ENCODE assay signal across 8 mouse cellular contexts in genomic region chr6:113342297-113342696, GRCm38 (mm10). TPM values are rescaled to one million over a fixed set of nuclear protein-coding genes. Genes with fewer than 3 reads are reported as not detected.
DNase-seq lines count a peak whose midpoint lies in the region; ATAC-seq and TF ChIP-seq lines count a peak whose summit lies in the region.

No protein-coding gene starts in this region.

- H3K36me3 ChIP-seq in forebrain, embryonic 12.5 days (replicated peaks) = peaks cover 19% of the 10 kb centered on the region; the same call in 1 of the 2 replicates
- H3K36me3 ChIP-seq in forebrain, embryonic 10.5 days (replicated peaks) = peaks cover 16% of the 10 kb centered on the region
- H3K36me3 ChIP-seq in lung, embryonic 14.5 days (ENCODE audit: insufficient read depth) = peaks cover 32% of the 10 kb centered on the region
- peaks cover 31% of the 10 kb centered on the region for H3K36me3 ChIP-seq in intestine, embryonic 14.5 days (ENCODE audit: control insufficient read depth, insufficient read depth, low read length)
- H3K36me3 ChIP-seq in neural tube, embryonic 13.5 days = peaks cover 31% of the 10 kb centered on the region

- H3K9ac ChIP-seq in forebrain, embryonic 12.5 days = no peak overlapping the region
- peak overlapping the region; percentile 76 for H3K9ac ChIP-seq in lung, embryonic 14.5 days
- H3K9ac ChIP-seq in intestine, embryonic 14.5 days (ENCODE audit: low read length) = no peak overlapping the region
- H3K9ac ChIP-seq in neural tube, embryonic 13.5 days = peak overlapping the region; percentile 78

- H3K27ac ChIP-seq in forebrain, embryonic 12.5 days = no peak overlapping the region
- H3K27ac ChIP-seq in forebrain, embryonic 10.5 days = no peak overlapping the region
- peak overlapping the region; percentile 32; the same call in 1 of the 2 replicates for H3K27ac ChIP-seq in lung, embryonic 14.5 days (ENCODE audit: low read depth)
- H3K27ac ChIP-seq in intestine, embryonic 14.5 days (ENCODE audit: low read depth) = no peak overlapping the region
- no peak overlapping the region for H3K27ac ChIP-seq in neural tube, embryonic 13.5 days (replicated peaks)

- DNase-seq in forebrain, embryonic 10.5 days (ENCODE audit: extremely low spot score, low spot score) = no peak
- peak; percentile 59 for DNase-seq in lung, embryonic 14.5 days
- DNase-seq in lung, adult 18-20 months = no peak
- no peak for DNase-seq in intestine, embryonic 14.5 days (ENCODE audit: low spot score)
- no peak for DNase-seq in testis, postnatal 14 days (ENCODE audit: low spot score)
- no peak for DNase-seq in thymus, adult 18-20 months

- peaks cover 21% of the 10 kb centered on the region for H3K4me1 ChIP-seq in forebrain, embryonic 12.5 days
- peaks cover 29% of the 10 kb centered on the region for H3K4me1 ChIP-seq in forebrain, embryonic 10.5 days
- peaks cover 16% of the 10 kb centered on the region for H3K4me1 ChIP-seq in lung, embryonic 14.5 days (ENCODE audit: insufficient read depth)
- peaks cover 15% of the 10 kb centered on the region; the same call in 1 of the 2 replicates for H3K4me1 ChIP-seq in intestine, embryonic 14.5 days (replicated peaks; ENCODE audit: control insufficient read depth, insufficient read depth, low read length)
- peaks cover 32% of the 10 kb centered on the region for H3K4me1 ChIP-seq in neural tube, embryonic 13.5 days (replicated peaks)

- peaks cover 6% of the 10 kb centered on the region; the same call in 1 of the 2 replicates for H3K27me3 ChIP-seq in forebrain, embryonic 12.5 days
- 0 out of 2 replicates have a peak, but pooled peaks cover 10% of the 10 kb centered on the region for H3K27me3 ChIP-seq in forebrain, embryonic 10.5 days (ENCODE audit: poor library complexity, severe bottlenecking)
- no peaks in the 10 kb centered on the region for H3K27me3 ChIP-seq in lung, embryonic 14.5 days (ENCODE audit: insufficient read depth, low read length)
- no peaks in the 10 kb centered on the region for H3K27me3 ChIP-seq in intestine, embryonic 14.5 days (replicated peaks; ENCODE audit: control insufficient read depth, insufficient read depth, low read length)
- no peaks in the 10 kb centered on the region for H3K27me3 ChIP-seq in neural tube, embryonic 13.5 days

- peak overlapping the region; percentile 83; the same call in 1 of the 2 replicates for H3K4me2 ChIP-seq in forebrain, embryonic 12.5 days
- peak overlapping the region; percentile 65 for H3K4me2 ChIP-seq in lung, embryonic 14.5 days
- peak overlapping the region; percentile 71 for H3K4me2 ChIP-seq in intestine, embryonic 14.5 days (ENCODE audit: low read length)
- peak overlapping the region; percentile 68 for H3K4me2 ChIP-seq in neural tube, embryonic 13.5 days

- no peak for TF ChIP-seq CTCF in lung, embryonic 14.5 days (IDR thresholded peaks at IDR 0.05; ENCODE audit: low read depth)

- H3K9me3 ChIP-seq in forebrain, embryonic 12.5 days = no peaks in the 10 kb centered on the region
- no peaks in the 10 kb centered on the region for H3K9me3 ChIP-seq in forebrain, embryonic 10.5 days
- H3K9me3 ChIP-seq in lung, embryonic 14.5 days (ENCODE audit: low read depth, low read length) = no peaks in the 10 kb centered on the region
- no peaks in the 10 kb centered on the region for H3K9me3 ChIP-seq in intestine, embryonic 14.5 days (ENCODE audit: control insufficient read depth, low read length)
- no peaks in the 10 kb centered on the region for H3K9me3 ChIP-seq in neural tube, embryonic 13.5 days

- no peak overlapping the region for H3K4me3 ChIP-seq in forebrain, embryonic 12.5 days (replicated peaks)
- no peak overlapping the region for H3K4me3 ChIP-seq in forebrain, embryonic 10.5 days
- peak overlapping the region; percentile 59; the same call in 1 of the 2 replicates for H3K4me3 ChIP-seq in lung, embryonic 14.5 days (ENCODE audit: low read depth, low read length)
- H3K4me3 ChIP-seq in intestine, embryonic 14.5 days (ENCODE audit: low read depth, low read length) = peak overlapping the region; percentile 12; the same call in 1 of the 2 replicates
- peak overlapping the region; percentile 51 for H3K4me3 ChIP-seq in neural tube, embryonic 13.5 days

- 42% methylated on average over 5 of the region's 7 CpGs for WGBS in forebrain, embryonic 12.5 days
- 58% methylated on average over 5 of the region's 7 CpGs for WGBS in forebrain, embryonic 10.5 days
- 12% methylated on average over 5 of the region's 7 CpGs for WGBS in lung, embryonic 14.5 days
- 30% methylated on average over 4 of the region's 7 CpGs for WGBS in intestine, embryonic 14.5 days
- WGBS in neural tube, embryonic 13.5 days = 43% methylated on average over 4 of the region's 7 CpGs

- ATAC-seq in forebrain, embryonic 12.5 days (ENCODE audit: low FRiP score) = no peak
- ATAC-seq in lung, embryonic 14.5 days (ENCODE audit: insufficient read depth) = no peak
- no peak for ATAC-seq in intestine, embryonic 14.5 days (replicated peaks; ENCODE audit: low FRiP score, low TSS enrichment, low read depth)
- no peak for ATAC-seq in neural tube, embryonic 13.5 days (ENCODE audit: low read depth)

RNA-seq across cellular contexts. Expression of gene Camk1, which starts 1.5 kb away (rescaled TPM):
- 57.9 and 59.1 TPM in 2 replicates for polyA plus RNA-seq in forebrain, embryonic 12.5 days (2016; fragmentation: Nextera tagmentation; extraction: Ambion mirVana)
- 33.8 and 37.4 TPM in 2 replicates for polyA plus RNA-seq in forebrain, embryonic 10.5 days (2016; fragmentation: Nextera tagmentation; extraction: Ambion mirVana)
- 109 and 110 TPM in 2 replicates for polyA plus RNA-seq in lung, embryonic 14.5 days (2014; fragmentation: Nextera tagmentation; extraction: Ambion mirVana)
- polyA plus RNA-seq in intestine, embryonic 14.5 days (2014; fragmentation: Nextera tagmentation; extraction: Ambion mirVana) = 94.8 and 101 TPM in 2 replicates
- polyA plus RNA-seq in neural tube, embryonic 13.5 days (2015; fragmentation: Nextera tagmentation; extraction: Ambion mirVana) = 76.4 and 78.0 TPM in 2 replicates

RNA-seq across cellular contexts. Expression of gene Ogg1, which starts 15.5 kb away (rescaled TPM):
- 13.6 and 13.7 TPM in 2 replicates for polyA plus RNA-seq in forebrain, embryonic 12.5 days (2016; fragmentation: Nextera tagmentation; extraction: Ambion mirVana)
- 18.3 and 18.8 TPM in 2 replicates for polyA plus RNA-seq in forebrain, embryonic 10.5 days (2016; fragmentation: Nextera tagmentation; extraction: Ambion mirVana)
- 16.9 and 17.7 TPM in 2 replicates for polyA plus RNA-seq in lung, embryonic 14.5 days (2014; fragmentation: Nextera tagmentation; extraction: Ambion mirVana)
- polyA plus RNA-seq in intestine, embryonic 14.5 days (2014; fragmentation: Nextera tagmentation; extraction: Ambion mirVana) = 12.7 and 14.2 TPM in 2 replicates
- 9.0 and 10.2 TPM in 2 replicates for polyA plus RNA-seq in neural tube, embryonic 13.5 days (2015; fragmentation: Nextera tagmentation; extraction: Ambion mirVana)

RNA-seq across cellular contexts. Expression of gene Brpf1, which starts 35.4 kb away (rescaled TPM):
- 30.6 and 34.7 TPM in 2 replicates for polyA plus RNA-seq in forebrain, embryonic 12.5 days (2016; fragmentation: Nextera tagmentation; extraction: Ambion mirVana)
- polyA plus RNA-seq in forebrain, embryonic 10.5 days (2016; fragmentation: Nextera tagmentation; extraction: Ambion mirVana) = 26.1 and 26.7 TPM in 2 replicates
- polyA plus RNA-seq in lung, embryonic 14.5 days (2014; fragmentation: Nextera tagmentation; extraction: Ambion mirVana) = 24.6 and 26.4 TPM in 2 replicates
- polyA plus RNA-seq in intestine, embryonic 14.5 days (2014; fragmentation: Nextera tagmentation; extraction: Ambion mirVana) = 21.0 and 21.6 TPM in 2 replicates
- polyA plus RNA-seq in neural tube, embryonic 13.5 days (2015; fragmentation: Nextera tagmentation; extraction: Ambion mirVana) = 16.7 and 16.8 TPM in 2 replicates

RNA-seq across cellular contexts. Expression of gene Tada3, which starts 35.4 kb away (rescaled TPM):
- 67.6 and 70.7 TPM in 2 replicates for polyA plus RNA-seq in forebrain, embryonic 12.5 days (2016; fragmentation: Nextera tagmentation; extraction: Ambion mirVana)
- polyA plus RNA-seq in forebrain, embryonic 10.5 days (2016; fragmentation: Nextera tagmentation; extraction: Ambion mirVana) = 53.8 and 59.3 TPM in 2 replicates
- polyA plus RNA-seq in lung, embryonic 14.5 days (2014; fragmentation: Nextera tagmentation; extraction: Ambion mirVana) = 45.9 and 49.4 TPM in 2 replicates
- 50.5 and 53.4 TPM in 2 replicates for polyA plus RNA-seq in intestine, embryonic 14.5 days (2014; fragmentation: Nextera tagmentation; extraction: Ambion mirVana)
- 63.8 and 64.5 TPM in 2 replicates for polyA plus RNA-seq in neural tube, embryonic 13.5 days (2015; fragmentation: Nextera tagmentation; extraction: Ambion mirVana)

RNA-seq across cellular contexts. Expression of gene Arpc4, which starts 35.6 kb away (rescaled TPM):
- 327 and 333 TPM in 2 replicates for polyA plus RNA-seq in forebrain, embryonic 12.5 days (2016; fragmentation: Nextera tagmentation; extraction: Ambion mirVana)
- polyA plus RNA-seq in forebrain, embryonic 10.5 days (2016; fragmentation: Nextera tagmentation; extraction: Ambion mirVana) = 366 TPM in 2 replicates
- polyA plus RNA-seq in lung, embryonic 14.5 days (2014; fragmentation: Nextera tagmentation; extraction: Ambion mirVana) = 211 and 214 TPM in 2 replicates
- polyA plus RNA-seq in intestine, embryonic 14.5 days (2014; fragmentation: Nextera tagmentation; extraction: Ambion mirVana) = 221 and 234 TPM in 2 replicates
- 375 and 421 TPM in 2 replicates for polyA plus RNA-seq in neural tube, embryonic 13.5 days (2015; fragmentation: Nextera tagmentation; extraction: Ambion mirVana)

Comparison
In these comparisons a context has a peak if more than half of its experiments do, and no peak if none do; other contexts are left out.
1. H3K4me3 ChIP-seq: peak in lung, embryonic 14.5 days (single experiment), intestine, embryonic 14.5 days (single experiment) and neural tube, embryonic 13.5 days (single experiment); none in forebrain, embryonic 12.5 days (single experiment) and forebrain, embryonic 10.5 days (single experiment).
2. H3K9ac ChIP-seq: peak in lung, embryonic 14.5 days (single experiment) and neural tube, embryonic 13.5 days (single experiment); none in forebrain, embryonic 12.5 days (single experiment) and intestine, embryonic 14.5 days (single experiment).
3. Peak in every context shown above with its lines, with median percentiles within 50 percentile points of each other: H3K4me2 ChIP-seq.